Mouse (Mus musculus): ENCODE measurements around the gene Vps52. TPM values are rescaled to one million over a fixed set of nuclear protein-coding genes. Genes with fewer than 3 reads are reported as not detected.
A peak's percentile ranks its signal among the peaks of the same experiment; 100 is the strongest.

Gene Vps52
- polyA plus RNA-seq, 1 experiment from 2014 or later: 35.3 TPM

DNA sequence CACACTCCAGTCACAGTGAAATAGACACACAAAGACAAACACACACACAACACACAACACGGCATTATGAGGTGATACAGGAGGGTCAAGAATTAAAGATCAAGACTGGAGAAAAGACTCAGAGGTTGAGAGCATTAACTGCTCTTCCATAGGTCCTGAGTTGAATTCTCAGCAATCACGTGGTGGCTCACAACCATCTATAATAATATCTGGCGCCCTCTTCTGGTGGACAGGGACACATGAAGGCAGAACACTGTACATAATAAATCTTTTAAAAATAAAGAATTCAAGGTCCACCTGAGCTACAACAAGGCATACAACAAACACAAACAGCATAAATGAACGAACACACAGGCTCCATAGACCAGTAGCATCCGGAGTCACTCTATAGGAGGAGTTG is 13.3 kb downstream of the Vps52 start:
- no peaks in the 10 kb centered on the region for H3K9me3 ChIP-seq (ENCODE audit: control insufficient read depth, low read length)
- H3K9ac ChIP-seq (ENCODE audit: low read length): no peak overlapping the region
- H3K4me1 ChIP-seq (replicated peaks; ENCODE audit: control insufficient read depth, insufficient read depth, low read length): no peaks in the 10 kb centered on the region
- H3K27ac ChIP-seq (ENCODE audit: low read depth): no peak overlapping the region
- no peak overlapping the region for H3K4me2 ChIP-seq (ENCODE audit: low read length)
- ATAC-seq (replicated peaks; ENCODE audit: low FRiP score, low TSS enrichment, low read depth) (peak; percentile 18; the same call in 1 of the 2 replicates), DNase-seq (ENCODE audit: low spot score) (no peak)
- no peak overlapping the region for H3K4me3 ChIP-seq (ENCODE audit: low read depth, low read length)
- peaks cover 13% of the 10 kb centered on the region; the same call in 1 of the 2 replicates for H3K36me3 ChIP-seq (ENCODE audit: control insufficient read depth, insufficient read depth, low read length)
- 31% methylated on average over 5 of the region's 5 CpGs for WGBS
- no peaks in the 10 kb centered on the region for H3K27me3 ChIP-seq (replicated peaks; ENCODE audit: control insufficient read depth, insufficient read depth, low read length)

DNA sequence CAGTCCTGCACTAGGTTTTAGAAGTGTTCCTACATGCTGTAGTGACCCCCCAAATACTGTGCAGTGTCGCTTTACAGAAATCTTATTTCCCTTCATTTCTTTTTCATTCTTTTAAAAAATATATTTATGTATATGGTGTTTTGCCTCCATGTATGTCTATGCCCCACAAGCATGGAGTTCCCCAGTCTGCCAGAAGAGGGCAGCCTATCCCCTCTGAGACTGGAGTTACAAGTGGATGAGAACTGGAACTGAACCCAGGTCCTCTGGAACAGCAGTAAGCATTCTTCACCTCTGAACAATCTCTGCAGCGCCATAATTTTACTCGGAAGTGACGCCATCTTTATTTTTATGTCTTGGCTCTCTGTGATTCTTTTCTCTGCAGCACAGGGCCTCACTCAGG is 13.8 kb downstream of the Vps52 start:
- Histone ChIP-seq H3K9ac (ENCODE audit: low read length) (no peak overlapping the region), H3K27ac (ENCODE audit: low read depth) (no peak overlapping the region), H3K4me1 (replicated peaks; ENCODE audit: control insufficient read depth, insufficient read depth, low read length) (no peaks in the 10 kb centered on the region), H3K36me3 (ENCODE audit: control insufficient read depth, insufficient read depth, low read length) (peaks cover 13% of the 10 kb centered on the region; the same call in 1 of the 2 replicates), H3K4me3 (ENCODE audit: low read depth, low read length) (no peak overlapping the region), H3K9me3 (ENCODE audit: control insufficient read depth, low read length) (no peaks in the 10 kb centered on the region), H3K27me3 (replicated peaks; ENCODE audit: control insufficient read depth, insufficient read depth, low read length) (no peaks in the 10 kb centered on the region), H3K4me2 (ENCODE audit: low read length) (no peak overlapping the region)
- ATAC-seq (replicated peaks; ENCODE audit: low FRiP score, low TSS enrichment, low read depth) (no peak), DNase-seq (ENCODE audit: low spot score) (no peak)
- 67% methylated on average over 4 of the region's 4 CpGs for WGBS

DNA sequence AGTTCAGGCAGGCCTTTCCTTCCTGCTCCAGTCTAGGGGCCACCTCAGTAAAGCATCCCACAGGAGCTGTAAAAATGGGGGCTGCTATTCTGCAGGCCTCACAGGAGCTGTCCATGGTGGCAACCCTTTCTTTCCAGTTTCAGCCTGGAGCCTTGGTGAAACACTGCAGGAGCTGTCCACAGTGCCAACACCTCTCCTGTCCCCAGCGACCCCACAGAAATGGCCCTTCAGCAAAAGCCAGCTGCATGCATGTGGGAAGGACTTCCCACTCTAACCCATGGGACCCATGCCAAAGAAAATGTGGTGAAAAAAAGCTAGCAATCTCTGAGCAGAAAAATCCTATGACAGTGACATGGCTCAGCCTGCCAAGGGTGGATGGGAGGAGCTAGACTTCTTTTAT is 17.1 kb downstream of the Vps52 start:
- H3K4me2 ChIP-seq (ENCODE audit: low read length): no peak overlapping the region
- no peak overlapping the region for H3K9ac ChIP-seq (ENCODE audit: low read length)
- ATAC-seq (replicated peaks; ENCODE audit: low FRiP score, low TSS enrichment, low read depth): no peak
- H3K9me3 ChIP-seq (ENCODE audit: control insufficient read depth, low read length): no peaks in the 10 kb centered on the region
- no peak overlapping the region for H3K4me3 ChIP-seq (ENCODE audit: low read depth, low read length)
- H3K36me3 ChIP-seq (ENCODE audit: control insufficient read depth, insufficient read depth, low read length): no peaks in the 10 kb centered on the region
- H3K4me1 ChIP-seq (replicated peaks; ENCODE audit: control insufficient read depth, insufficient read depth, low read length): no peaks in the 10 kb centered on the region
- DNase-seq (ENCODE audit: low spot score): peak; percentile 79
- H3K27me3 ChIP-seq (replicated peaks; ENCODE audit: control insufficient read depth, insufficient read depth, low read length): peaks cover 8% of the 10 kb centered on the region
- WGBS: 0% methylated on average over 1 of the region's 1 CpGs
- no peak overlapping the region for H3K27ac ChIP-seq (ENCODE audit: low read depth)

DNA sequence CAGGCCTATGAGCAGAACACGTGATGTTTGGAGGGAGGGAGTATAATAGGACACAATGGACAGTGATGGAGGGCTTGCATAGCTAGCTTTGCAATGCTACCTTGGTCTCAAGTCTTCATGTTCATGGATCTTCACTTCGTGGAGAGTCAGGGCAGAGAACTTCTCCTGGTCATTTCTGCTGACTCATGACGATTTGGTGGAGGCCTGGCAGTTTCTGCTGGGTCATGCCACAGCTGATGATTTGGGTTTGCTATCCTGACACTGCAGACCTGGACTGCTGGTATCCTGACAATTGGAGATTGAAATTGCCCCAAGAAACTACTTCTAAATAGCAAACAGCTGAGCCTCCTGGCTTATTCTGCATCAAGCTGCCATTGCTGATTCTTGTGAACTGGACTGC is 18.0 kb downstream of the Vps52 start:
- DNase-seq (ENCODE audit: low spot score) (no peak), ATAC-seq (replicated peaks; ENCODE audit: low FRiP score, low TSS enrichment, low read depth) (no peak)
- Histone ChIP-seq H3K9ac (ENCODE audit: low read length) (no peak overlapping the region), H3K36me3 (ENCODE audit: control insufficient read depth, insufficient read depth, low read length) (no peaks in the 10 kb centered on the region), H3K4me1 (replicated peaks; ENCODE audit: control insufficient read depth, insufficient read depth, low read length) (no peaks in the 10 kb centered on the region), H3K27ac (ENCODE audit: low read depth) (no peak overlapping the region), H3K27me3 (replicated peaks; ENCODE audit: control insufficient read depth, insufficient read depth, low read length) (peaks cover 17% of the 10 kb centered on the region), H3K9me3 (ENCODE audit: control insufficient read depth, low read length) (no peaks in the 10 kb centered on the region), H3K4me3 (ENCODE audit: low read depth, low read length) (no peak overlapping the region), H3K4me2 (ENCODE audit: low read length) (no peak overlapping the region)
- 60% methylated on average over 3 of the region's 3 CpGs for WGBS

DNA sequence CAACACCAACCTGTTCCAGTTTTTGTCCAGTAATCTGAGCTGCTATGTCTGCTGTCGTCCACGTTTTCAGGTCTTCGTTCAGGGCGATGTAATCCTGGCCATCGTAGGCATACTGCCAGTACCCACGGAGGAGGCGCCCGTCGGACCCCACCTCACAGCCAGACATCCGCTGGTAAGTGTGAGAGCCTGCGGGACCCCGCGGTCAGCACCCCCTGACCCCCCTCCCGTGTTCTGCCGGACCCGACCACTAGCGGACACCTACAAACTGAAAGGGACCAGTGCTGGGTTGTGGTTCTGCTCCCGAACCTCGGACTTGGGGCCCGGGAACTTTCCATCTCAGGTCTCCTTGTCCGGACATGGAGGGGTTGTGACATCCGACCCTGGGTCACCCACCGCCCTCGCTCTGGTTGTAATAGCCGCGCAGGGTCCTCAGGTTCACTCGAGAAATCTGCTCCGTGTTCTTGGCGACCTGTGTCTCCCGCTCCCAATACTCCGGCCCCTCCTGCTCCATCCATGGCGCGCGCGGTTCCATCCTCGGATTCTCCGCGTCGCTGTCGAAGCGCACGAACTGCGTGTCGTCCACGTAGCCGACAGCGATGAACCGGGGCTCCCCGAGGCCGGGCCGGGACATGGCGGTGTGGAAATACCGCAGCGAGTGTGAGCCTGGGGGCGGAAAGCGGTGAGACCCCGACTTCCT is 22.4 kb downstream of the Vps52 start:
- H3K4me2 ChIP-seq (ENCODE audit: low read length): peak overlapping the region; percentile 57
- peaks cover 35% of the 10 kb centered on the region for H3K27me3 ChIP-seq (replicated peaks; ENCODE audit: control insufficient read depth, insufficient read depth, low read length)
- H3K4me3 ChIP-seq (ENCODE audit: low read depth, low read length): peak overlapping the region; percentile 33
- H3K36me3 ChIP-seq (ENCODE audit: control insufficient read depth, insufficient read depth, low read length): no peaks in the 10 kb centered on the region
- DNase-seq (ENCODE audit: low spot score) (peak; percentile 55), ATAC-seq (replicated peaks; ENCODE audit: low FRiP score, low TSS enrichment, low read depth) (no peak)
- no peak overlapping the region for H3K27ac ChIP-seq (ENCODE audit: low read depth)
- peak overlapping the region; percentile 10; the same call in 1 of the 2 replicates for H3K9ac ChIP-seq (ENCODE audit: low read length)
- 0 out of 2 replicates have a peak, but pooled peaks cover 3% of the 10 kb centered on the region for H3K4me1 ChIP-seq (replicated peaks; ENCODE audit: control insufficient read depth, insufficient read depth, low read length)
- 2% methylated on average over 57 of the region's 57 CpGs for WGBS
- H3K9me3 ChIP-seq (ENCODE audit: control insufficient read depth, low read length): no peaks in the 10 kb centered on the region

DNA sequence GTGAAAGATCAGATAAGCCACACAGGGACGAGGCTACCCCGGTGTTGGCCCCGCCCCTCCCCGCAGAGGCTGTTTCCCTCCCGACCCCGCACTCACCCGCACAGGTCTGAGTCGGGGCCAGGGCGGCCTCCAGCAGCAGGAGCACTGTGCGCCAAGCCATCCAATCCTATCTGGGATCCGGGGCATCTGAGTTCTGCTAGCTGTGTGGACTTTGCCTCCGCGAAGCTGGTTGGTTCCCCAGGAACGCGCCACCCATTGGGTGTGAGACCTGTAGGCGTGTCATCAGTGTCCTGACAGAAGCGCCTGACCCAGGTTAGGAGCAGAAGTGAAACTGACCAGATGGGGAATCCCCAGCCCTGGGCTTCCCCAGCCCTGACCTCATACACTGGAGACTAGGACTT is 23.0 kb downstream of the Vps52 start:
- Histone ChIP-seq H3K36me3 (ENCODE audit: control insufficient read depth, insufficient read depth, low read length) (no peaks in the 10 kb centered on the region), H3K4me1 (replicated peaks; ENCODE audit: control insufficient read depth, insufficient read depth, low read length) (0 out of 2 replicates have a peak, but pooled peaks cover 3% of the 10 kb centered on the region), H3K4me2 (ENCODE audit: low read length) (peak overlapping the region; percentile 57), H3K27ac (ENCODE audit: low read depth) (no peak overlapping the region), H3K4me3 (ENCODE audit: low read depth, low read length) (peak overlapping the region; percentile 33), H3K27me3 (replicated peaks; ENCODE audit: control insufficient read depth, insufficient read depth, low read length) (peaks cover 35% of the 10 kb centered on the region), H3K9ac (ENCODE audit: low read length) (peak overlapping the region; percentile 10; the same call in 1 of the 2 replicates), H3K9me3 (ENCODE audit: control insufficient read depth, low read length) (no peaks in the 10 kb centered on the region)
- WGBS: under 1% methylated on average over 17 of the region's 17 CpGs
- ATAC-seq (replicated peaks; ENCODE audit: low FRiP score, low TSS enrichment, low read depth) (peak; percentile 83), DNase-seq (ENCODE audit: low spot score) (peak; percentile 79)

DNA sequence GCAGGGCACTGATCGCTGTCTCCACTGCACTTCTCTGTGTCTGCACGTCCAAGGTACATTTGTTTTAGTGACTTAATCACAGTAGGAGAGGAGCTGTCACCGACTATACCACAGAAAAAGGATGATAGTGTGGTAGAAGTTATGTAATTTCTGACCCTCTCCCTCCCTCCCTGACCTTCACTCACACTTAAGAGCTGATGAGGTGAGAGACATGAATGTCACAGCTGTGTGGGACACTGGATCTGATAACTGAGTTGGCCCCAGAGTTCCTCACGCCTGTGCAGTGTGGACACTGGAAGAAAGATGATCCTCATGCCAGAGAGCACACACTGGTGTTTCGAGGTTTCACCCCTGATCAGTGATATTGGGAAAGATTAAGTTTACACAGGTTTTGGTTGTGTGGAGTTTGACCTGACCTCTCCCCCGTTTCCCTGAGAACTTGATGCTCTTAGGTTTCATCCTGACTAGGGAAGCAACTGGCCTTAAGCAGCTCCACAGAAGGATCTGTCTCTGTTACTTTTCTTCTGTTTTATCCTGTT is 24.0 kb downstream of the Vps52 start:
- Histone ChIP-seq H3K27ac (ENCODE audit: low read depth) (no peak overlapping the region), H3K27me3 (replicated peaks; ENCODE audit: control insufficient read depth, insufficient read depth, low read length) (peaks cover 35% of the 10 kb centered on the region), H3K36me3 (ENCODE audit: control insufficient read depth, insufficient read depth, low read length) (no peaks in the 10 kb centered on the region), H3K9me3 (ENCODE audit: control insufficient read depth, low read length) (no peaks in the 10 kb centered on the region), H3K4me3 (ENCODE audit: low read depth, low read length) (no peak overlapping the region), H3K4me1 (replicated peaks; ENCODE audit: control insufficient read depth, insufficient read depth, low read length) (0 out of 2 replicates have a peak, but pooled peaks cover 3% of the 10 kb centered on the region), H3K9ac (ENCODE audit: low read length) (no peak overlapping the region), H3K4me2 (ENCODE audit: low read length) (no peak overlapping the region)
- WGBS: 72% methylated on average over 6 of the region's 6 CpGs
- no peak for ATAC-seq (replicated peaks; ENCODE audit: low FRiP score, low TSS enrichment, low read depth)
- no peak for DNase-seq (ENCODE audit: low spot score)

DNA sequence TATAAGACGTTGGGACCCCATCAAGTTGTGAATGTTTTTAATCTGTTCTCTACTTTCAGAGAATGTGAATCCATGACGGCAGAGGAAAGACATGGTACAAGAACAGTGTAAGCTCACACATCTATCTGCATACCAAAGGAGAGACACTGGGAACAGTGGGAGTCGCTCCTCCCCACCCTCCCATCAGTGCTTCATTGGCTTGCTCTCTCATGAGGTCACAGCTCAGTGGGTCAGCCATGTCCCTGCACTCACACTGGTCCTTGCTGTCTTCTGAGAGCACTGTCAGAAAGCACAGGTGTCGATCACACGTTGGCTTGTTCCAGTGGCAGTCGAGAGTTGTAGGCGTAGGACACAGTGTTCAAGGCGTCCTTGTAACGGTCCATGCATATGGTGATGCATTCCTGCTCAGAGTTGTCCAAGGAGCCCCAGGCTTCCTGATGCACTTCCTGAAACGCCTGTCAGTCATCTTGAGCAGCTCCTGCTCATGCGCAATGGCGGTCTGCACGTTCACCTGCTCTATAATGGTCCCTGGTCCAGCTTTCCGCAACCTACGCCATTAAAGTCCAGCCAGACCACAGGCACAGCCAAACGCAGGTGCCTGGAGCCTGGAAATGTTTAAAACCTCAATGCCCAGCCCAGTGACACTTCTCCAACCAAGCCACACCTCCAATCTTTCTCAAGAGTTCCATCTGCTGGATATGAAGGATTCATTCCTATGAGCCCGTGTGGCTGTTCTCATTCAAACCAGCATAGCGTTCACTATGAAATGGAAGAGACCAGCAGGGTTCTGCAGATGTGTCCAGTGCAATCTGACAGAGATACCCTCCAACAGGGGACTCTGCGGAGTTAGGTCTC is 24.8 kb downstream of the Vps52 start:
- DNase-seq (ENCODE audit: low spot score) (no peak), ATAC-seq (replicated peaks; ENCODE audit: low FRiP score, low TSS enrichment, low read depth) (no peak)
- Histone ChIP-seq H3K4me1 (replicated peaks; ENCODE audit: control insufficient read depth, insufficient read depth, low read length) (0 out of 2 replicates have a peak, but pooled peaks cover 3% of the 10 kb centered on the region), H3K36me3 (ENCODE audit: control insufficient read depth, insufficient read depth, low read length) (no peaks in the 10 kb centered on the region), H3K4me2 (ENCODE audit: low read length) (peak overlapping the region; percentile 44; the same call in 1 of the 2 replicates), H3K9me3 (ENCODE audit: control insufficient read depth, low read length) (no peaks in the 10 kb centered on the region), H3K4me3 (ENCODE audit: low read depth, low read length) (no peak overlapping the region), H3K9ac (ENCODE audit: low read length) (no peak overlapping the region), H3K27me3 (replicated peaks; ENCODE audit: control insufficient read depth, insufficient read depth, low read length) (peaks cover 35% of the 10 kb centered on the region), H3K27ac (ENCODE audit: low read depth) (no peak overlapping the region)
- WGBS: 75% methylated on average over 19 of the region's 19 CpGs

All from intestine, embryonic 14.5 days (tissue).